Comparison of ENCODE assay signal across 8 mouse cellular contexts in genomic region chr15:78900585-78901421, GRCm38 (mm10). TPM values are rescaled to one million over a fixed set of nuclear protein-coding genes. Genes with fewer than 3 reads are reported as not detected.
DNase-seq lines count a peak whose midpoint lies in the region; ATAC-seq and TF ChIP-seq lines count a peak whose summit lies in the region.

No protein-coding gene starts in this region.

- peak overlapping the region; percentile 49 for H3K9ac ChIP-seq in CH12.LX (ENCODE audit: insufficient read depth, low read depth)
- peak overlapping the region; percentile 87 for H3K9ac ChIP-seq in heart, embryonic 14.5 days (ENCODE audit: low read length)
- H3K9ac ChIP-seq in liver, embryonic 16.5 days (ENCODE audit: low read depth, low read length), result peak overlapping the region; percentile 77
- peak overlapping the region; percentile 87 for H3K9ac ChIP-seq in stomach, embryonic 16.5 days (ENCODE audit: low read length)

- H3K36me3 ChIP-seq in CH12.LX (replicated peaks in 1 of 2; ENCODE audit: control insufficient read depth in 1 of 2, insufficient read depth in 1 of 2, low read length in 1 of 2), result peaks cover 20 to 49% of the 10 kb centered on the region in 2 experiments
- peaks cover 43% of the 10 kb centered on the region for H3K36me3 ChIP-seq in heart, embryonic 14.5 days (ENCODE audit: control insufficient read depth, insufficient read depth, low read length)
- peaks cover 4% of the 10 kb centered on the region; the same call in 1 of the 2 replicates for H3K36me3 ChIP-seq in liver, embryonic 16.5 days (ENCODE audit: control insufficient read depth, insufficient read depth)
- H3K36me3 ChIP-seq in stomach, embryonic 16.5 days (ENCODE audit: control insufficient read depth, insufficient read depth, low read length), result peaks cover 13% of the 10 kb centered on the region; the same call in 1 of the 2 replicates

- peak overlapping the region; percentile 51 for H3K27ac ChIP-seq in CH12.LX (ENCODE audit: insufficient read depth, low read depth)
- H3K27ac ChIP-seq in heart, embryonic 14.5 days (replicated peaks in 1 of 2; ENCODE audit: control insufficient read depth in 1 of 2, insufficient read depth in 1 of 2, low read depth in 2 of 2, low read length in 2 of 2), result peak overlapping the region in 1 of 2 experiments; percentile 80; a peak in 3 of 4 replicates
- H3K27ac ChIP-seq in liver, embryonic 16.5 days (ENCODE audit: low read length), result peak overlapping the region; percentile 70
- peak overlapping the region; percentile 93 for H3K27ac ChIP-seq in stomach, embryonic 16.5 days (ENCODE audit: low read length)

- 13% methylated on average over 18 of the region's 18 CpGs for WGBS in heart, embryonic 14.5 days
- 16% methylated on average over 18 of the region's 18 CpGs for whole genome bisulfite sequencing in liver, embryonic 16.5 days (ENCODE audit: insufficient replicate concordance)
- 10% methylated on average over 18 of the region's 18 CpGs for WGBS in stomach, embryonic 16.5 days

- in situ Hi-C loops in CH12.LX (cut with MboI; ENCODE audit: low pct_ligation_motif_present, low pct_unique_long_range_greater_than_20kb, low sequenced_read_pairs), result loop anchor here (25.0 kb wide), 1 partner anchor 436 kb away; the partner anchor contains the start of genes Maff and Pla2g6

- H3K4me2 ChIP-seq in CH12.LX (ENCODE audit: insufficient read depth, low read depth, poor library complexity, severe bottlenecking), result peak overlapping the region; percentile 81
- H3K4me2 ChIP-seq in heart, embryonic 14.5 days (ENCODE audit: low read length), result peak overlapping the region; percentile 92
- H3K4me2 ChIP-seq in liver, embryonic 16.5 days (ENCODE audit: low read depth, low read length), result peak overlapping the region; percentile 81
- peak overlapping the region; percentile 86 for H3K4me2 ChIP-seq in stomach, embryonic 16.5 days (ENCODE audit: low read depth, low read length)

- no peak for ATAC-seq in heart, embryonic 14.5 days (ENCODE audit: insufficient number of reproducible peaks, insufficient read depth, low FRiP score, low read depth)
- no peak for ATAC-seq in liver, embryonic 16.5 days (ENCODE audit: low read depth)
- ATAC-seq in stomach, embryonic 16.5 days (ENCODE audit: insufficient read depth, low FRiP score), result peak; percentile 26; the same call in 1 of the 2 replicates
- ATAC-seq in cerebellum, adult (ENCODE audit: insufficient number of reproducible peaks, low FRiP score, low TSS enrichment), result no peak

- H3K4me3 ChIP-seq in CH12.LX (replicated peaks in 1 of 3; ENCODE audit: low read depth in 2 of 3, low read length in 2 of 3, poor library complexity in 1 of 3), result peak overlapping the region; percentile 70 to 95 (median 83)
- peak overlapping the region; percentile 82 to 95 for H3K4me3 ChIP-seq in heart, embryonic 14.5 days (ENCODE audit: control insufficient read depth in 1 of 2, insufficient read depth in 1 of 2, low read depth in 1 of 2, low read length in 2 of 2)
- peak overlapping the region; percentile 77 for H3K4me3 ChIP-seq in liver, embryonic 16.5 days (ENCODE audit: low read depth, low read length)
- peak overlapping the region; percentile 91 for H3K4me3 ChIP-seq in stomach, embryonic 16.5 days (replicated peaks; ENCODE audit: low read length)

- no peak for TF ChIP-seq RAD21 in CH12.LX (IDR thresholded peaks at IDR 0.05; ENCODE audit: low read depth, low read length)

- no peak for TF ChIP-seq POLR2A in CH12.LX (IDR thresholded peaks at IDR 0.05; ENCODE audit: low read depth, low read length)

- no peak for TF ChIP-seq CTCF in CH12.LX (conservative IDR thresholded peaks at IDR 0.05 in 1 of 2, IDR thresholded peaks at IDR 0.05 in 1 of 2; ENCODE audit: low read depth in 2 of 2, low read length in 2 of 2)

- peak; percentile 14 for DNase-seq in embryo, embryonic 10.5 days (ENCODE audit: low spot score)
- no peak for DNase-seq in embryo, embryonic 10 days (ENCODE audit: low spot score)
- no peak for DNase-seq in CH12.LX (ENCODE audit: extremely low read depth)
- DNase-seq in cerebellum, postnatal 14 days, result no peak

- H3K79me2 ChIP-seq in CH12.LX (replicated peaks; ENCODE audit: control insufficient read depth, extremely low read depth, insufficient read depth, poor library complexity, severe bottlenecking), result no peaks in the 10 kb centered on the region; the same call in 1 of the 2 replicates

- no peak for TF ChIP-seq EP300 in CH12.LX (IDR thresholded peaks at IDR 0.05; ENCODE audit: low read length)

- H3K9me3 ChIP-seq in CH12.LX (replicated peaks; ENCODE audit: low read length), result no peaks in the 10 kb centered on the region
- no peaks in the 10 kb centered on the region for H3K9me3 ChIP-seq in heart, embryonic 14.5 days (ENCODE audit: control insufficient read depth, low read length)
- no peaks in the 10 kb centered on the region for H3K9me3 ChIP-seq in liver, embryonic 16.5 days (replicated peaks; ENCODE audit: control insufficient read depth, low read length)
- no peaks in the 10 kb centered on the region for H3K9me3 ChIP-seq in stomach, embryonic 16.5 days (replicated peaks; ENCODE audit: control insufficient read depth, low read length)

- no peaks in the 10 kb centered on the region for H3K27me3 ChIP-seq in CH12.LX (replicated peaks)
- H3K27me3 ChIP-seq in heart, embryonic 14.5 days (ENCODE audit: control insufficient read depth, insufficient read depth, low read length), result no peaks in the 10 kb centered on the region
- H3K27me3 ChIP-seq in liver, embryonic 16.5 days (ENCODE audit: control insufficient read depth, insufficient read depth, low read depth, low read length), result no peaks in the 10 kb centered on the region
- H3K27me3 ChIP-seq in stomach, embryonic 16.5 days (ENCODE audit: control insufficient read depth, insufficient read depth, low read length), result no peaks in the 10 kb centered on the region

- H3K4me1 ChIP-seq in CH12.LX (ENCODE audit: control insufficient read depth in 1 of 2, insufficient read depth in 2 of 2), result peaks cover 13 to 71% of the 10 kb centered on the region in 2 experiments
- peaks cover 28 to 47% of the 10 kb centered on the region in 2 experiments for H3K4me1 ChIP-seq in heart, embryonic 14.5 days (ENCODE audit: control insufficient read depth in 2 of 2, insufficient read depth in 2 of 2, low read length in 2 of 2)
- peaks cover 58% of the 10 kb centered on the region for H3K4me1 ChIP-seq in liver, embryonic 16.5 days (ENCODE audit: control insufficient read depth, low read depth, low read length)
- peaks cover 53% of the 10 kb centered on the region for H3K4me1 ChIP-seq in stomach, embryonic 16.5 days (ENCODE audit: control insufficient read depth, insufficient read depth, low read length)

- dilution Hi-C loops in CH12.LX (cut with MboI; ENCODE audit: extremely low pct_ligation_motif_present, extremely low pct_unique_long_range_greater_than_20kb, low sequenced_read_pairs), result no loop called here

TF ChIP-seq in CH12.LX, 34 proteins besides CTCF, POLR2A, EP300 and RAD21:
- peak; percentile 35; the same call in 1 of the 2 replicates for TF ChIP-seq ELF1 (IDR thresholded peaks at IDR 0.05; ENCODE audit: low read depth, low read length)
- no peak for TF ChIP-seq NELFE (IDR thresholded peaks at IDR 0.05; ENCODE audit: low read depth, low read length)

RNA-seq across cellular contexts. Expression of gene Sh3bp1, which starts 1.2 kb away (rescaled TPM):
- total RNA-seq in CH12.LX (2012; rRNA removed) (20.6 and 23.8 TPM in 2 replicates), CH12.LX (2014; rRNA removed) (12.3 and 15.5 TPM in 2 replicates)
- 48.6 and 69.7 TPM in 2 replicates for polyA plus RNA-seq in CH12.LX (2012; ENCODE audit: insufficient read length, low read depth)
- polyA plus RNA-seq in heart, embryonic 14.5 days (2014; fragmentation: Nextera tagmentation; extraction: Ambion mirVana), result 13.6 and 14.5 TPM in 2 replicates
- polyA plus RNA-seq in liver, embryonic 16.5 days (2015; fragmentation: Nextera tagmentation; extraction: Ambion mirVana), result 13.1 and 14.2 TPM in 2 replicates
- 42.1 and 44.5 TPM in 2 replicates for polyA plus RNA-seq in stomach, embryonic 16.5 days (2015; fragmentation: Nextera tagmentation; extraction: Ambion mirVana)

RNA-seq across cellular contexts. Expression of gene Gm49510, which starts 1.3 kb away (rescaled TPM):
- total RNA-seq in CH12.LX (2012; rRNA removed) (0.25 and 0.50 TPM in 2 replicates), CH12.LX (2014; rRNA removed) (0.12 and 0.15 TPM in 2 replicates)
- polyA plus RNA-seq in CH12.LX (2012; ENCODE audit: insufficient read length, low read depth), result 0.78 TPM in 1 of 2 replicates, not detected in the other
- polyA plus RNA-seq in heart, embryonic 14.5 days (2014; fragmentation: Nextera tagmentation; extraction: Ambion mirVana), result 0.16 TPM in 1 of 2 replicates, not detected in the other
- 0.18 and 0.22 TPM in 2 replicates for polyA plus RNA-seq in liver, embryonic 16.5 days (2015; fragmentation: Nextera tagmentation; extraction: Ambion mirVana)
- polyA plus RNA-seq in stomach, embryonic 16.5 days (2015; fragmentation: Nextera tagmentation; extraction: Ambion mirVana), result 0.32 and 0.46 TPM in 2 replicates

RNA-seq across cellular contexts. Expression of gene Pdxp, which starts 12.9 kb away (rescaled TPM):
- total RNA-seq in CH12.LX (2012; rRNA removed) (9.3 and 9.8 TPM in 2 replicates), CH12.LX (2014; rRNA removed) (2.8 and 3.1 TPM in 2 replicates)
- 3.4 and 5.4 TPM in 2 replicates for polyA plus RNA-seq in CH12.LX (2012; ENCODE audit: insufficient read length, low read depth)
- 26.2 and 26.6 TPM in 2 replicates for polyA plus RNA-seq in heart, embryonic 14.5 days (2014; fragmentation: Nextera tagmentation; extraction: Ambion mirVana)
- polyA plus RNA-seq in liver, embryonic 16.5 days (2015; fragmentation: Nextera tagmentation; extraction: Ambion mirVana), result 2.7 and 3.1 TPM in 2 replicates
- 5.1 and 5.9 TPM in 2 replicates for polyA plus RNA-seq in stomach, embryonic 16.5 days (2015; fragmentation: Nextera tagmentation; extraction: Ambion mirVana)

RNA-seq across cellular contexts. Expression of gene Gga1, which starts 23.8 kb away (rescaled TPM):
- 13.7 and 14.1 TPM in 2 replicates for total RNA-seq in CH12.LX (2012; rRNA removed)
- 4.6 and 5.7 TPM in 2 replicates for total RNA-seq in CH12.LX (2014; rRNA removed)
- 23.5 and 24.5 TPM in 2 replicates for polyA plus RNA-seq in CH12.LX (2012; ENCODE audit: insufficient read length, low read depth)
- 30.7 and 33.2 TPM in 2 replicates for polyA plus RNA-seq in heart, embryonic 14.5 days (2014; fragmentation: Nextera tagmentation; extraction: Ambion mirVana)
- polyA plus RNA-seq in liver, embryonic 16.5 days (2015; fragmentation: Nextera tagmentation; extraction: Ambion mirVana), result 18.6 and 19.6 TPM in 2 replicates
- 48.4 and 51.4 TPM in 2 replicates for polyA plus RNA-seq in stomach, embryonic 16.5 days (2015; fragmentation: Nextera tagmentation; extraction: Ambion mirVana)

RNA-seq across cellular contexts. Expression of gene Lgals1, which starts 25.7 kb away (rescaled TPM):
- total RNA-seq in CH12.LX (2012; rRNA removed) (735 and 858 TPM in 2 replicates), CH12.LX (2014; rRNA removed) (791 and 805 TPM in 2 replicates)
- 592 and 637 TPM in 2 replicates for polyA plus RNA-seq in CH12.LX (2012; ENCODE audit: insufficient read length, low read depth)
- polyA plus RNA-seq in heart, embryonic 14.5 days (2014; fragmentation: Nextera tagmentation; extraction: Ambion mirVana), result 708 and 842 TPM in 2 replicates
- 295 and 318 TPM in 2 replicates for polyA plus RNA-seq in liver, embryonic 16.5 days (2015; fragmentation: Nextera tagmentation; extraction: Ambion mirVana)
- polyA plus RNA-seq in stomach, embryonic 16.5 days (2015; fragmentation: Nextera tagmentation; extraction: Ambion mirVana), result 1,528 and 1,531 TPM in 2 replicates
